Mouse (Mus musculus) erythroblast, embryonic 14.5 days (primary cell): ENCODE results near the gene Rarb.

Experiments
- GATA1 ChIP-seq: IDR thresholded peaks from 2 replicates; pipeline ENCODE4 v1.6.1; 2012; ENCODE audit warnings: low read length, inconsistent platforms, mixed read lengths
- TAL1 ChIP-seq: IDR thresholded peaks from 3 replicates; pipeline ENCODE4 v1.6.1; 2012; ENCODE audit warnings: low read length, inconsistent platforms, mixed read lengths

DNA sequence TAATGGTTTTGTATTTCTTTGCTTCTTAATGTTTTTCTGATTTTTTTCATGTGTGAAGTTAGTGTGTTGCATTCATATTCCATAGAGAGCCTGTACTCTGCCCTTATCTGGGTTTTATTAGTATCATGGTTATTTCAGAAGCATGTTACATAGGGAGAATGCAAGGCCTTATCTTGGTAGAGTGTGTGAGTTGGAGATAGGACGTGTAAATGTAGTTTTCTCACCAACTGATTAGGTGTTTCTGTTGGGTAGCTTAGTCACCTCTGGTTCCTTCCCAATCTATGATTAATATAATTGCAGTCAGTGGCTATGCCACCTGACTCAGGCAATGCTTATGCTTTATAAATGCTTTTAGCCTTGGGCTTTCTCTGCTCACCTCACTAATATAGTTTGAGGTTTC is 434.2 kb downstream of the Rarb start:
- TF ChIP-seq GATA1 (peak; percentile 58), TAL1 (peak; percentile 37; the same call in 2 of the 3 replicates)
